Mouse (Mus musculus) liver, embryonic 14.5 days (tissue): ENCODE measurements around the gene Snx4.

ENCODE experiments used
- CTCF ChIP-seq: IDR thresholded peaks from 2 replicates; pipeline ENCODE4 v1.5.1; 2016; ENCODE audit warnings: antibody characterized with exemption, low read depth, control low read depth
- EP300 ChIP-seq: IDR thresholded peaks from 2 replicates; pipeline ENCODE4 v1.6.1; 2016; ENCODE audit warnings: antibody characterized with exemption, low read depth

GRCm38 (mm10) chr16:33216313-33217003 is 34.8 kb upstream of the Snx4 start:
- TF ChIP-seq EP300 (no peak), CTCF (no peak)
